Mouse (Mus musculus): ENCODE results near the gene Eif2s3x.

DNA sequence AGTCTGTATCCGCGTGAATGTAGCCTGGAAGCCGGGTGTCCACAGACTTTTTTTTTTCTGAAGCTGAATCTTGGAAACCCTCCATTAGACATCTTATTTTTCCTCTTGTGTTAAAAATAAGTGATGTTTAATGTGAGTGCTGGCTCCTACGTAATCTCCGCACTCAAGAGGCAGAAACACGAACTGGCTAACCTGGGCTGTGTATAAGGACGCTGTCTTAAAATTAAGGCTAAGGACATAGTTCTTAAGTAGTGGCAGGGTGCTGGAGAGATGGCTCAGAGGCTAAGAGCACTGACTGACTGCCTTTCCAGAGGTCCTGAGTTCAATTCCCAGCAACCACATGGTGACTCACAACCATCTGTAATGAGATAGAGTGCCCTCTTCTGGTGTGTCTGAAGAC is 722 bp upstream of the Eif2s3x start:
- no peak for TF ChIP-seq GATA1 (IDR thresholded peaks at IDR 0.05; ENCODE audit: low read length)
- no peak for TF ChIP-seq TAL1 (IDR thresholded peaks at IDR 0.05; ENCODE audit: low read length)

Measured in erythroblast, embryonic 14.5 days (primary cell).